Mouse (Mus musculus): ENCODE data around the gene Gm7138. TPM values are rescaled to one million over a fixed set of nuclear protein-coding genes. Genes with fewer than 3 reads are reported as not detected.

The Gm7138 gene
- not detected for total RNA-seq (2023)

GRCm38 (mm10) chr10:77776844-77777243, at the start of gene Gm7138:
TSS of gene Gm7138 (minus strand) at chr10:77776944.

GRCm38 (mm10) chr10:77814382-77814781, 37.6 kb upstream of the Gm7138 start, which contains the start of gene Gm2696:
TSS of gene Gm2696 (plus strand) at chr10:77814682.

GRCm38 (mm10) chr10:77811743-77812142, 35.0 kb upstream of the Gm7138 start, which contains the start of gene Gm9507:
TSS of gene Gm9507 (minus strand) at chr10:77811843.

GRCm38 (mm10) chr10:77798921-77799508, 22.3 kb upstream of the Gm7138 start, which contains the start of gene Gm19668:
TSS of gene Gm19668 (minus strand) at chr10:77799133.

GRCm38 (mm10) chr10:77794976-77795375, 18.2 kb upstream of the Gm7138 start, which contains the start of gene Gm9639:
TSS of gene Gm9639 (minus strand) at chr10:77795076.

GRCm38 (mm10) chr10:77787876-77788275, 11.1 kb upstream of the Gm7138 start, which contains the start of gene Gm7137:
TSS of gene Gm7137 (minus strand) at chr10:77788200.

GRCm38 (mm10) chr10:77782442-77782841, 5.7 kb upstream of the Gm7138 start, which contains the start of gene Gm3250:
TSS of gene Gm3250 (minus strand) at chr10:77782542.

GRCm38 (mm10) chr10:77771225-77771624, 5.5 kb downstream of the Gm7138 start, which contains the start of gene Gm3238:
TSS of gene Gm3238 (minus strand) at chr10:77771325.

GRCm38 (mm10) chr10:77759582-77759981, 17.2 kb downstream of the Gm7138 start, which contains the start of gene Gm3233:
TSS of gene Gm3233 (minus strand) at chr10:77759682.

GRCm38 (mm10) chr10:77751254-77751653, 25.5 kb downstream of the Gm7138 start, which contains the start of gene Gm9736:
TSS of gene Gm9736 (minus strand) at chr10:77751354.

GRCm38 (mm10) chr10:77741924-77742688, 34.6 kb downstream of the Gm7138 start, which contains the start of gene Gm18596:
TSS of gene Gm18596 (minus strand) at chr10:77742638.

Other genes with a start within 250 kb of the Gm7138 start
- 225 TPM for gene Itgb2, start 246.7 kb downstream of the Gm7138 start, total RNA-seq (2023)
- 100 TPM for gene Pttg1ip, start 195.2 kb downstream of the Gm7138 start, total RNA-seq (2023)
- 67.6 TPM for gene Sumo3, start 170.8 kb downstream of the Gm7138 start, total RNA-seq (2023)
- gene Gm49325, start 170.7 kb downstream of the Gm7138 start, total RNA-seq (2023) = not detected
- gene Ube2g2, start 154.7 kb downstream of the Gm7138 start, total RNA-seq (2023) = 34.7 TPM
- 0.64 TPM for gene Tspear, start 90.4 kb downstream of the Gm7138 start, total RNA-seq (2023)
- not detected for gene Gm19402, start 86.2 kb downstream of the Gm7138 start, total RNA-seq (2023)
- not detected for gene Gm9508, start 79.7 kb downstream of the Gm7138 start, total RNA-seq (2023)
- not detected for gene Gm10272, start 70.3 kb downstream of the Gm7138 start, total RNA-seq (2023)
- not detected for gene Gm10024, start 65.5 kb downstream of the Gm7138 start, total RNA-seq (2023)
- gene Gm10142, start 61.1 kb downstream of the Gm7138 start, total RNA-seq (2023) = not detected
- not detected for gene Krtap12-1, start 56.3 kb downstream of the Gm7138 start, total RNA-seq (2023)
- not detected for gene Gm10100, start 50.5 kb downstream of the Gm7138 start, total RNA-seq (2023)
- not detected for gene Gm18596, start 34.3 kb downstream of the Gm7138 start, total RNA-seq (2023)
- not detected for gene Gm9736, start 25.6 kb downstream of the Gm7138 start, total RNA-seq (2023)
- gene Gm3233, start 17.3 kb downstream of the Gm7138 start, total RNA-seq (2023) = not detected
- gene Gm3238, start 5.6 kb downstream of the Gm7138 start, total RNA-seq (2023) = not detected
- not detected for gene Gm3250, start 5.6 kb upstream of the Gm7138 start, total RNA-seq (2023)
- gene Gm7137, start 11.3 kb upstream of the Gm7138 start, total RNA-seq (2023) = not detected
- gene Gm9639, start 18.1 kb upstream of the Gm7138 start, total RNA-seq (2023) = not detected
- gene Gm19668, start 22.2 kb upstream of the Gm7138 start, total RNA-seq (2023) = not detected
- gene Gm9507, start 34.9 kb upstream of the Gm7138 start, total RNA-seq (2023) = not detected
- gene Gm2696, start 37.7 kb upstream of the Gm7138 start, total RNA-seq (2023) = not detected
- gene Krtap10-4, start 50.2 kb upstream of the Gm7138 start, total RNA-seq (2023) = not detected
- not detected for gene Krtap10-10, start 59.0 kb upstream of the Gm7138 start, total RNA-seq (2023)
- gene Gm36176, start 69.9 kb upstream of the Gm7138 start, total RNA-seq (2023) = not detected
- not detected for gene Gm10318, start 75.9 kb upstream of the Gm7138 start, total RNA-seq (2023)
- not detected for gene Gm3285, start 85.0 kb upstream of the Gm7138 start, total RNA-seq (2023)
- not detected for gene Lrrc3, start 125.6 kb upstream of the Gm7138 start, total RNA-seq (2023)
- 4.7 TPM for gene Trpm2, start 193.6 kb upstream of the Gm7138 start, total RNA-seq (2023)
- 6.0 TPM for gene 1810043G02Rik, start 201.6 kb upstream of the Gm7138 start, total RNA-seq (2023)
- 110 TPM for gene Pfkl, start 233.1 kb upstream of the Gm7138 start, total RNA-seq (2023)

Data from CD4-positive naive resting alpha-beta T cell, adult 76 days (primary cell).